Mouse (Mus musculus) heart, postnatal 0 days (tissue): ENCODE measurements around the gene Tecpr2. TPM values are rescaled to one million over a fixed set of nuclear protein-coding genes. Genes with fewer than 3 reads are reported as not detected.

Experiments used
- ATAC-seq: fragments of 200-750 bp; cut with Nextera tagmentation; 2 replicates; pipeline ENCODE4 v1.8.0; 2017; ENCODE audit warnings: low read depth, moderate number of reproducible peaks, moderate library complexity; ENCODE audit not compliant: insufficient read depth
- DNase-seq: peaks from one replicate; pipeline ENCODE4 v3.0.0-alpha.2; 2016; ENCODE audit warnings: low spot score
- H3K27ac ChIP-seq: fragments of 300-500 bp; sonication (generic); 2 replicates; pipeline ENCODE4 v1.5.1; 2014; ENCODE audit warnings: low read depth, mild to moderate bottlenecking
- H3K27me3 ChIP-seq: fragments of 300-500 bp; sonication (generic); 2 replicates; pipeline ENCODE4 v1.6.1; 2014; ENCODE audit warnings: low read length, mixed read lengths; ENCODE audit not compliant: control insufficient read depth, insufficient read depth
- H3K36me3 ChIP-seq: fragments of 300-500 bp; sonication (generic); replicated peaks from 2 replicates; pipeline ENCODE4 v1.6.1; 2014; ENCODE audit warnings: low read length, mixed read lengths; ENCODE audit not compliant: control insufficient read depth, insufficient read depth
- H3K4me1 ChIP-seq: fragments of 300-500 bp; sonication (generic); 2 replicates; pipeline ENCODE4 v1.6.1; 2014; ENCODE audit warnings: antibody characterized with exemption; ENCODE audit not compliant: control insufficient read depth, insufficient read depth
- H3K4me2 ChIP-seq: fragments of 300-500 bp; sonication (generic); 2 replicates; pipeline ENCODE4 v1.6.1; 2014; ENCODE audit warnings: low read depth, mild to moderate bottlenecking, low read length, moderate library complexity
- H3K4me3 ChIP-seq: fragments of 300-500 bp; sonication (generic); 2 replicates; pipeline ENCODE4 v1.5.1; 2014; ENCODE audit warnings: low read depth, low read length
- H3K9ac ChIP-seq: fragments of 300-500 bp; sonication (generic); replicated peaks from 2 replicates; pipeline ENCODE4 v1.6.1; 2014; ENCODE audit warnings: low read depth, low read length, mixed read lengths
- H3K9me3 ChIP-seq: fragments of 300-500 bp; sonication (generic); replicated peaks from 2 replicates; pipeline ENCODE4 v1.6.1; 2016; ENCODE audit warnings: low read length; ENCODE audit not compliant: control insufficient read depth
- CTCF ChIP-seq: IDR thresholded peaks from 2 replicates; pipeline ENCODE4 v1.5.1; 2016; ENCODE audit warnings: antibody characterized with exemption, control low read depth, low read depth
- EP300 ChIP-seq: IDR thresholded peaks from 2 replicates; pipeline ENCODE4 v1.6.1; 2016; ENCODE audit warnings: antibody characterized with exemption, low read depth
- WGBS: fragments of 180-500 bp; shearing (Covaris S2); extraction: QIAGEN DNeasy Blood & Tissue Kit; methylation state at CpG from one replicate; pipeline ENCODE4 v1.1.7; 2014; 5-methylcytosine and 5-hydroxymethylcytosine counted together
- polyA plus RNA-seq: library from polyadenylated mRNA; unstranded; fragments of >200 nt; fragmentation: Nextera tagmentation; extraction: Ambion mirVana; gene quantifications from 2 replicates; pipeline ENCODE4 v1.2.1, GENCODE M21; 2015
- total RNA-seq: library from RNA; depleted of rRNA; stranded (reverse); fragments of >200 nt; gene quantifications from 2 replicates; pipeline ENCODE4 v1.2.3, GENCODE M21; 2014; ENCODE audit warnings: low replicate concordance

Gene Tecpr2
- total and polyA plus RNA-seq, 2 experiments from 2014 or later = 1.4 to 4.7 TPM

- Histone ChIP-seq H3K27ac (no peak overlapping the region), H3K4me3 (no peak overlapping the region), H3K36me3 (0 out of 2 replicates have a peak, but pooled peaks cover 2% of the 10 kb centered on the region), H3K27me3 (no peaks in the 10 kb centered on the region), H3K4me1 (0 out of 2 replicates have a peak, but pooled peaks cover 8% of the 10 kb centered on the region), H3K9ac (no peak overlapping the region), H3K9me3 (no peaks in the 10 kb centered on the region), H3K4me2 (no peak overlapping the region)
- TF ChIP-seq CTCF (no peak), EP300 (no peak)
- ATAC-seq = no peak
- DNase-seq = no peak
- 90% methylated on average over 1 of the region's 1 CpGs for WGBS
Observed at GRCm38 (mm10) chr12:110891887-110892286, 2.8 kb downstream of the Tecpr2 start.

GRCm38 (mm10) chr12:110902106-110902505 lies 13.0 kb downstream of the Tecpr2 start:
- no peak overlapping the region for H3K27ac ChIP-seq

GRCm38 (mm10) chr12:110903536-110903935 lies 14.5 kb downstream of the Tecpr2 start:
- H3K4me3 ChIP-seq = no peak overlapping the region
- WGBS = 98% methylated on average over 2 of the region's 2 CpGs
- no peaks in the 10 kb centered on the region for H3K9me3 ChIP-seq
- no peaks in the 10 kb centered on the region for H3K27me3 ChIP-seq
- H3K36me3 ChIP-seq = no peaks in the 10 kb centered on the region
- H3K27ac ChIP-seq = no peak overlapping the region
- TF ChIP-seq EP300 (no peak), CTCF (0 out of 2 replicates have a peak, but pooled peaks have one; percentile 2)
- DNase-seq = no peak
- H3K9ac ChIP-seq = no peak overlapping the region
- ATAC-seq = no peak
- H3K4me1 ChIP-seq = no peaks in the 10 kb centered on the region
- H3K4me2 ChIP-seq = no peak overlapping the region

More at GRCm38 (mm10) chr12:110902106-110902505, 13.0 kb downstream of the Tecpr2 start:
- no peak for DNase-seq
- Histone ChIP-seq H3K9ac (no peak overlapping the region), H3K27me3 (no peaks in the 10 kb centered on the region), H3K4me3 (no peak overlapping the region), H3K4me2 (no peak overlapping the region), H3K9me3 (no peaks in the 10 kb centered on the region), H3K36me3 (no peaks in the 10 kb centered on the region), H3K4me1 (no peaks in the 10 kb centered on the region)
- no peak for ATAC-seq
- TF ChIP-seq CTCF = no peak
- no peak for TF ChIP-seq EP300
- 77% methylated on average over 4 of the region's 4 CpGs for WGBS

GRCm38 (mm10) chr12:110907845-110908244 lies 18.8 kb downstream of the Tecpr2 start:
- Histone ChIP-seq H3K36me3 (no peaks in the 10 kb centered on the region), H3K27ac (no peak overlapping the region), H3K4me3 (no peak overlapping the region), H3K4me2 (no peak overlapping the region), H3K9ac (no peak overlapping the region), H3K9me3 (no peaks in the 10 kb centered on the region), H3K4me1 (no peaks in the 10 kb centered on the region), H3K27me3 (no peaks in the 10 kb centered on the region)
- no peak for DNase-seq
- 47% methylated on average over 3 of the region's 3 CpGs for WGBS
- ATAC-seq = no peak
- TF ChIP-seq CTCF (no peak), EP300 (no peak)

- Histone ChIP-seq H3K27me3 (no peaks in the 10 kb centered on the region), H3K9me3 (no peaks in the 10 kb centered on the region), H3K4me1 (no peaks in the 10 kb centered on the region), H3K27ac (no peak overlapping the region), H3K9ac (no peak overlapping the region), H3K4me2 (no peak overlapping the region), H3K4me3 (no peak overlapping the region), H3K36me3 (peaks cover under 1% of the 10 kb centered on the region; the same call in 1 of the 2 replicates)
- TF ChIP-seq CTCF (no peak), EP300 (no peak)
- WGBS = 95% methylated on average over 2 of the region's 2 CpGs
- ATAC-seq (no peak), DNase-seq (no peak)
Observed at GRCm38 (mm10) chr12:110909962-110910361, 20.9 kb downstream of the Tecpr2 start.

GRCm38 (mm10) chr12:110915761-110916160 lies 26.7 kb downstream of the Tecpr2 start:
- H3K4me3 ChIP-seq = no peak overlapping the region
- H3K27me3 ChIP-seq = no peaks in the 10 kb centered on the region
- no peaks in the 10 kb centered on the region for H3K9me3 ChIP-seq
- no peak overlapping the region for H3K9ac ChIP-seq
- TF ChIP-seq EP300 = no peak
- TF ChIP-seq CTCF = no peak
- no peak overlapping the region for H3K4me2 ChIP-seq
- H3K27ac ChIP-seq = no peak overlapping the region
- ATAC-seq (no peak), DNase-seq (no peak)
- H3K4me1 ChIP-seq = no peaks in the 10 kb centered on the region
- 65% methylated on average over 9 of the region's 9 CpGs for WGBS
- peaks cover 43% of the 10 kb centered on the region for H3K36me3 ChIP-seq
